Mouse (Mus musculus): ENCODE results near the gene Rab4b.

Rab4b gene

GRCm38 (mm10) chr7:27178324-27179216 lies at the start of gene Rab4b:
Gene Rab4b (minus strand): TSS chr7:27178896.
- peak; percentile 100 for DNase-seq

GRCm38 (mm10) chr7:27228281-27228821 lies 49.7 kb upstream of the Rab4b start, which contains the start of gene Itpkc:
Gene Itpkc (minus strand): TSS chr7:27228661.
- DNase-seq = peak; percentile 93 to 96

GRCm38 (mm10) chr7:27227676-27228075 lies 49.0 kb upstream of the Rab4b start:
- DNase-seq = no peak

- no peak for DNase-seq
Measured at GRCm38 (mm10) chr7:27227276-27227675, 48.6 kb upstream of the Rab4b start.

- DNase-seq = no peak
Measured at GRCm38 (mm10) chr7:27224877-27225575, 46.3 kb upstream of the Rab4b start.

GRCm38 (mm10) chr7:27222538-27222937 lies 43.8 kb upstream of the Rab4b start:
- no peak for DNase-seq

- DNase-seq = no peak
Measured at GRCm38 (mm10) chr7:27221939-27222338, 43.2 kb upstream of the Rab4b start.

- DNase-seq = no peak
Measured at GRCm38 (mm10) chr7:27219937-27220336, 41.2 kb upstream of the Rab4b start.

GRCm38 (mm10) chr7:27218586-27218985 lies 39.9 kb upstream of the Rab4b start:
- no peak for DNase-seq

GRCm38 (mm10) chr7:27212626-27213025 lies 33.9 kb upstream of the Rab4b start:
- no peak for DNase-seq

- peak; percentile 51 to 69 for DNase-seq
Measured at GRCm38 (mm10) chr7:27203730-27204449, 25.2 kb upstream of the Rab4b start.

- DNase-seq = no peak
Measured at GRCm38 (mm10) chr7:27198779-27199178, 20.1 kb upstream of the Rab4b start.

- DNase-seq = no peak
Measured at GRCm38 (mm10) chr7:27198355-27198754, 19.7 kb upstream of the Rab4b start.

GRCm38 (mm10) chr7:27197634-27198033 lies 18.9 kb upstream of the Rab4b start:
- DNase-seq = no peak

GRCm38 (mm10) chr7:27197136-27197535 lies 18.4 kb upstream of the Rab4b start:
- no peak for DNase-seq

GRCm38 (mm10) chr7:27195681-27196611 lies 17.2 kb upstream of the Rab4b start, which contains the start of the genes BC024978 and Snrpa:
Gene BC024978 (plus strand): TSS chr7:27195781.
Gene Snrpa (minus strand): TSS chr7:27196271.
- DNase-seq = peak; percentile 99 to 100

GRCm38 (mm10) chr7:27193731-27194130 lies 15.0 kb upstream of the Rab4b start:
- DNase-seq = no peak

GRCm38 (mm10) chr7:27192434-27192833 lies 13.7 kb upstream of the Rab4b start:
- DNase-seq = no peak

GRCm38 (mm10) chr7:27189271-27189931 lies 10.7 kb upstream of the Rab4b start:
- DNase-seq = peak in 1 of 2 experiments; percentile 25

GRCm38 (mm10) chr7:27185986-27186385 lies 7.3 kb upstream of the Rab4b start:
- peak in 1 of 2 experiments; percentile 49 for DNase-seq

- peak; percentile 44 to 47 for DNase-seq
Measured at GRCm38 (mm10) chr7:27184964-27185363, 6.3 kb upstream of the Rab4b start.
